ENCODE assay signal across 8 mouse cellular contexts in the genomic region with DNA sequence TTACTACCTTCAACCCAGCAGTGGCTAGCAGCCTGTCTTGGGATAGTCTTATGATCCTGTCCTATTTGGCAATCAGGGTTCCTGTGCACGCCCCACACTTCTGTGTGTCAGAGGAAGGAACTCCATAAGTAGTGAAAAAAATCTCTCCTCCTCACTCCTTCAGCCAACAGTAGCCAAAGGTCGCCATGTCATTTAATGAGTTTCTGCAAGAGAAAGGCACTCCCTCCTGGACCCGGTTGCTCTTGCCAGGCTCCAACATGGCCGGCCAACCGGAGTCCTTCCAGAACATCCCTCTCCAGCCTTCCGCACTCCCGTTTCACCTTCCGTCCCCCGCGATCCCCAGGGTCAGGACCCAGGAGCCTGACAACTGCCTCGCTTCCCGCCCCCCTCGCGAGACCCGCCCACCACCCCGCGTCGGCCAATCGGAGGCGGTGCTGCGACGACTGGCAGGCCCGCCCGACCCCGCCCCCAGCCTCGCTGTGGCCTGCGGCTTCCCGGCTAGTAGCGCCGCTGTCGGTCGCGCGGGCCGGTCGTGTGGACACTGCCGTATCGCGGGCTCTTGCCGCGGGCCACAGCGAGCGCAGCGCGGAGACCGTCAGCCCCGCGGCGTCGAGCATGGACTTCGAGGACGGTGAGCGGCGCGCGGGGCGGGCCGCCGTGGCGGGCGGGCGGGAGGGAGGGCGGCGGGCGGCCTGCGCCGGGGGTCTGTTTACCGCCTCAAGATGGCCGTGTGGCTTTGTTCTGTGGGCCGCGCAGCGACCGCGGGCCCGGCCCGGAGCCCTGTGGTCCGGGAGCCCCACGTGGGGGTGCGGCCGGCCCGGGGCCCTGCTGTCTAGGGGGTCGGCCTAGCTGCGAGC. TPM values are rescaled to one million over a fixed set of nuclear protein-coding genes. Genes with fewer than 3 reads are reported as not detected.
A peak's percentile ranks its signal among the peaks of the same experiment; 100 is the strongest.
DNase-seq lines count a peak whose midpoint lies in the region; ATAC-seq and TF ChIP-seq lines count a peak whose summit lies in the region.

TSS of gene Zfp326 (plus strand) at position 498 of the 857 bp plus-strand sequence.

- peak; percentile 73 for ATAC-seq in activated CD4-positive, CD25-positive, alpha-beta regulatory T cell, adult 4 months
- ATAC-seq in megakaryocyte progenitor cell, adult 5-6 weeks (replicated peaks; ENCODE audit: poor library complexity), result peak; percentile 84

- DNase-seq in gastrocnemius, adult 8-10 months (ENCODE audit: low spot score in 2 of 2), result peak; percentile 84 to 87
- DNase-seq in induced T-regulatory cell, adult 2 months (ENCODE audit: low read depth), result peak; percentile 94
- peak; percentile 63 to 75 for DNase-seq in left cerebral cortex, adult 9 months (ENCODE audit: low spot score in 2 of 2)
- DNase-seq in right cerebral cortex, postnatal 14 days, result peak; percentile 89
- DNase-seq in urinary bladder, postnatal 36 days (ENCODE audit: low spot score in 2 of 2), result peak; percentile 81 to 90

- H3K27ac ChIP-seq in cortical plate, adult 2 months (ENCODE audit: insufficient read depth, low read length), result peak within 1 kb of the TSS; percentile 74

- TF ChIP-seq POLR2A in cortical plate, adult 2 months (IDR thresholded peaks at IDR 0.05; ENCODE audit: extremely low read depth, insufficient read depth, low read length), result 0 out of 2 replicates have a peak, but pooled peaks have one; percentile 33

- no peak for TF ChIP-seq CTCF in cortical plate, adult 2 months (IDR thresholded peaks at IDR 0.05; ENCODE audit: extremely low read depth, insufficient read depth, low read length)

- H3K4me1 ChIP-seq in cortical plate, adult 2 months (ENCODE audit: control insufficient read depth, insufficient read depth, low read length), result peaks cover 4% of the 10 kb centered on the region; the same call in 1 of the 2 replicates

- H3K4me3 ChIP-seq in cortical plate, adult 2 months (ENCODE audit: insufficient read depth, low read length), result peak within 1 kb of the TSS; percentile 100

RNA-seq across cellular contexts. Expression of gene Zfp326, which starts in this region (rescaled TPM):
- polyA plus RNA-seq in activated CD4-positive, CD25-positive, alpha-beta regulatory T cell, adult 4 months (2017; shearing (Covaris generic)), result 10 to 100 TPM; 12.4 to 14.0 TPM
- polyA plus RNA-seq in cortical plate, adult 2 months (2012; rRNA removed), result 32.8 and 37.4 TPM in 2 replicates
- 10 to 100 TPM in 1 of 4 experiments, 1 to 10 TPM in 3; 6.6 to 10.2 (median 8.8) TPM for total RNA-seq in gastrocnemius, adult 8-10 months (2022)
- 33.9 and 38.5 TPM in 2 replicates for total RNA-seq in megakaryocyte progenitor cell, adult 5-6 weeks (2015)
- 26.1 and 37.4 TPM in 2 replicates for total RNA-seq in megakaryocyte progenitor cell, adult 5-6 weeks (2017)

Comparison
In these comparisons a context has a peak if more than half of its experiments do, and no peak if none do; other contexts are left out.
1. Peak in every context shown above with its lines: DNase-seq, ATAC-seq, H3K4me3 ChIP-seq and H3K27ac ChIP-seq.